Mouse (Mus musculus) G1E-ER4 (cell line): ENCODE measurements around the gene Cfap126. TPM values are rescaled to one million over a fixed set of nuclear protein-coding genes. Genes with fewer than 3 reads are reported as not detected.
"Not testable (repeated sequence)": the region's sequence is repeated elsewhere in the genome, so short reads cannot be mapped to it uniquely, and the experiment has no call there.

Experiments
- GATA1 ChIP-seq: IDR thresholded peaks from one replicate; pipeline ENCODE4 v1.8.0; 2012; ENCODE audit warnings: low read length, inconsistent platforms
- polyA plus RNA-seq: library from polyadenylated mRNA; stranded (reverse); fragments of >175 nt; gene quantifications from 2 replicates; pipeline ENCODE4 v1.2.3, GENCODE M21; 2012

Gene Cfap126
- 0.67 and 1.5 TPM in 2 replicates for polyA plus RNA-seq

DNA sequence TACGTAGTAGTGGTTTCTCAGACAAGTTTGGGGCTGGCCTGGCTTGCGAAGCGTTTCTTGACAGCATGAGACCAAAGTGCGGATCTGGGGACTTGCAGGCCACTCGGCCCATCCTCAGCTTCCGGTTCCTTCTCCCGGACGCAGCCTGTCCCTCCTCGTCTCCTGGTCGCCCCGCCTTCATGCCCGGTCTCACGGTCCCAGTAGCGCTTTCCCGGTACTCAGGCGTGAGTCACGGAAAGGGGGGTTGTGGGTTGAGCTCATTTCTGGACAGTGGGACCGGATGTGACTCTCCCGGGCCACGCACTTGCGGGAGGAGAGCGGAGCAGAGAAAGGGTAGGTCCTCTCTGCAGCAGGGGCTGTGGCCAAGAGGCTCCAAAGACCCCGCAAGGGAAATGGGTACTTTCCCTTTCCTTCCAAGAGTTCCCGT is at the start of gene Cfap126:
Gene Cfap126, plus strand, starts transcription at position 46 of the 427 bp plus-strand sequence.
- no peak for TF ChIP-seq GATA1

GRCm38 (mm10) chr1:171064491-171065242 is 49.1 kb upstream of the Cfap126 start, which contains the start of gene Fcgr3:
Gene Fcgr3 (minus strand): TSS chr1:171064935.
- TF ChIP-seq GATA1: not testable (repeated sequence)

- no peak for TF ChIP-seq GATA1
These were observed 28.0 kb upstream of the Cfap126 start for GRCm38 (mm10) chr1:171085718-171086117.

DNA sequence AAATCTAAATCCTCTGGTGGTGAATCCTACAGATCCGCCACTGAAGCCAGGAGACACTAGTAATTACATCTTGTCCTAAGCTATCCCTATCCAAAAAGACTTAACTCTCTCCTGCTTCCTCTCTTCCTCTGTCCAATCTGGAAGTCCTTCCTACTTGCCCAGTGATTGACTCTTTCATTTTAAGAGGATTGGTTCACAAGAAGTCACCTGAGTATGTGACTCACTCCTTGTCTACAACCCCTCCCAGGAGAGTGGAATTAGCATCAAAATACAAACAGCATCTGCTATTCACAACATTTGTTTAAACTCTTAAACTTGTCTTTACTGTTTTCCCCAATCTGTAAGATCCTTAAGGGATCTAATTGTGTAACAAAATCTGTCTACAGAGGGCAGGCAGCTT is 23.8 kb upstream of the Cfap126 start:
- no peak for TF ChIP-seq GATA1

GRCm38 (mm10) chr1:171090761-171091160 is 23.0 kb upstream of the Cfap126 start:
- TF ChIP-seq GATA1: no peak

DNA sequence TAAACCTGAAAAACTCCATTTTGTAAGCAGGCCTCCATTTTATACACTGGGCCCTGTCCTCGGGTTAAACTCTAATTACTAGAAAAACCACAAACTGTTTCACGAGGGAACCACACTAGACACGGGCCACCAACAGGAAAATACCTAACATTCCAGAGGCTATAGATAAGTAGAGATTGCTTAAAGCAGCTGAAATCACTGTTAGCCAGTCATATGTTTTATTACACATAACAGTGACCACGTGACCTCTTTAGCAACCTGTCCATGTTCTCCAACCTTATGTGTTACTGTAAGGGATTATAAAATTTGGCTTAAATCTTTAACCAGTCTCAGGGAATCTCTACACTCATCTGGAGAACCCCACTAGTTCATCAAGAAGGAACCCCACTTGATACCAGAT is 19.3 kb upstream of the Cfap126 start:
- no peak for TF ChIP-seq GATA1

GRCm38 (mm10) chr1:171096110-171096964 is 17.4 kb upstream of the Cfap126 start:
- no peak for TF ChIP-seq GATA1

- no peak for TF ChIP-seq GATA1
These were observed 16.6 kb upstream of the Cfap126 start for GRCm38 (mm10) chr1:171097136-171097535.

- TF ChIP-seq GATA1: peak; percentile 59
These were observed 16.1 kb upstream of the Cfap126 start for GRCm38 (mm10) chr1:171097612-171098011.

DNA sequence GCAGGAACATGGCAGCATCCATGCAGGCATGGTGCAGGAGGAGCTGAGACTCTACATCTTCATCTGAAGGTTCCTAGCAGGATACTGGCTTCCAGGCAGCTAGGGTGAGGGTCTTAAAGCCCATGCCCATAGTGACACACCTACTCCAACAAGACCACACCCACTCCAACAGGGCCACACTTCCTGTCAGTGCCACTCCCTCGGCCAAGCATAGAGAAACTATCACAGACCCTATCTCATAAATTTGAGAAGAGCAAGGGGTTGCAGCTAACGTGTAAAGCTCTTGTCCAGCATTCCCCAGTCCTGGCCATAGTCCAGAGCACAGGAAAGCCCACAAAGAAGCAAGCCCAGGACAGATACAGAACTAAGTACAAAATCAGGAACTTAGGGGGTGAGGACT is 12.7 kb upstream of the Cfap126 start:
- no peak for TF ChIP-seq GATA1

- no peak for TF ChIP-seq GATA1
These were observed 11.8 kb upstream of the Cfap126 start for GRCm38 (mm10) chr1:171101733-171102546.

DNA sequence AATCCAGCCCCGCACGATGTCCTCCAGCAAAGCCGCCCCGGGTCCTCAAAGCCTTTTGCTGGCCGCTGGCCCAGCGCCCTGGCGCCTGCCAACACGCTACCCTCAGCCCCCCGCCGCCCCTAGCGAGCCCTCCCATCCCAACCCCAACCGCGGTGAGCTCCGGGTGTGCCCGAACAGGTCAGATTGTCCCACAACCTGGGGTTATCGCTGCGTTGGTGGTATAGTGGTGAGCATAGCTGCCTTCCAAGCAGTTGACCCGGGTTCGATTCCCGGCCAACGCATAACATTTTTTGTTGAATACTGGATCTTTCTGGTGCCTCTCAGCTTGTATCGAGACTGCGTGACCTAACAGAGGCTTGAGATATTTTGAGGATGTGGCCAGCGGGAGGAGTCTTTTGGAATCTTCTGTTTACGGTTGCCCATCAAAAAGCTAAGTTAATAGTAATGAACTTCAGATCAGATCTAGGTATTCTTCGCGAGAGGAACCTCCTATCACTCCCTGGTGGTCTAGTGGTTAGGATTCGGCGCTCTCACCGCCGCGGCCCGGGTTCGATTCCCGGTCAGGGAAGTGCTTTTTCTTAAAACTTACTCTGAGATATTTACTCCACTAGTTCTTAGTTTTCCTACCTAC is 11.1 kb upstream of the Cfap126 start:
- no peak for TF ChIP-seq GATA1

DNA sequence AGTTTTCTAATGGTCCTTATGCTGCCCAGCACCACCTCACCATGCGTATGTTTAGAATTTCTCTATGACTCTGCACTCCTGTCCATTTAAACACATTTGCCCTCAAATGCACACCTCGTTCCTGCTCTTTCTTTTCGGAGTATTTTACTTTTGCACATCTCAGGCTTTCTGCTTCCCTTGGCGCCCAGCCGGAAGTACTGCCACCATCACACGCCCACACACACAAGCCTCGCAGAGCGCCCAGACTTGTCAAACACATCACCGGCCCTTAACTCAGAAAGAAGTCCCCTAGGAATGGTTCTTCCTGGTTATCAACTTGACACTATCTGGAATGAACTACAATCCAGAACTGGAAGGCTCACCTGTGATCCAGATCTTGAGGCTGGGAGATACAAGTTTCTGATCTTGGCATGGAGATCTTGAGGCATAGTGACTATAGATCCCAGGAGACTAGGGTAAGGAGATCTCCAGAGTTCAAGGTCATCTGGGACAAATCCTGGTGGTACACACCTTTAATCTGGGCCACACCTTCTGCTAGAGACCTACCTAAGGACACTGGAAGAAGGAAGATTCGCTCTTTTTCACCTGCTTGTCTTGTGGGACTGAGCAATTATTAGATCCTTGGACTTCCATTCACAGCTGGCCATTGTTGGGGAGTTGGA is 10.4 kb upstream of the Cfap126 start:
- TF ChIP-seq GATA1: no peak

DNA sequence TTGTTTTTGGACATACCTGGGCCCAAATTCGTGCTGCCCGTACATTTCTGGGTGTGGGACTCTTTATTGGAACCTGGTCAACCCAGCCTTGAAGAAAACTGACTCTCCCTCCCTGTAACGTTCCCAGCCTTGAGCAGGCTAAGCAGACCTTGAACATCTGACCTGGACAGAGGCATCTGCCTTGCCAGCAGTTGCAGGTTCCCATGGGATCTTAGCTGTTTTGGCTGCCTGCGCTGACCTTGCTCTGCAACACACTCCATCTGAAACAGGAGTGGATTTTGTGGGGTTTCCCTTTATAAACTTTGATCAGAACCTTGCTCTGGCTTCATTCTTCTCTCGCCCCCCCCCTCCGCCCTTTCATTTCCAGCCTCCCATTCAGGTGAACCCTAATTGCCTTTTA is 8.5 kb upstream of the Cfap126 start:
- TF ChIP-seq GATA1: no peak

DNA sequence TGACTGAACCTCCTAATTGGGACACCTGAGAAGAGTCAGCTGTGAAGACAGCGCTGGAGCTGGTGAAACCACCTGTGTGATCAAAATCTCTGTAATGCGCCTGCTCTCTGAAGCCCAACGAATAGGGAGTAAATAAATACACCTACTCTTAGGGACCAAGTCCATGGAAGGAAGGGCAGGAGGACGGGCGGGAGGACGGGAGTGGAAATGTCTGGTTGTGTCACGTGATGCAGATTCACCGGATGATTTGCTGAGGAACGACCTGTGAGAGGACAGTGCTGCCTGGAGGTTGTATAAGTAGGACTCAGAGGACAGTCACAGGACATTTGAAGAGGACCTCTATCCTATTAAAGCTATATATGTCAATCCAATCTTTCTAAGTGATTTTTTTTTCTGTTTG is 4.1 kb upstream of the Cfap126 start:
- TF ChIP-seq GATA1: no peak
